Mouse (Mus musculus) neural tube, embryonic 15.5 days (tissue): ENCODE results near the gene Nfu1. TPM values are rescaled to one million over a fixed set of nuclear protein-coding genes. Genes with fewer than 3 reads are reported as not detected.

Source experiments
- ATAC-seq: fragments of 200-750 bp; cut with Nextera tagmentation; 2 replicates; pipeline ENCODE4 v1.8.0; 2017; ENCODE audit warnings: mild to moderate bottlenecking, moderate TSS enrichment, moderate library complexity; ENCODE audit not compliant: low FRiP score
- H3K27ac ChIP-seq: fragments of 300-500 bp; sonication (generic); replicated peaks from 2 replicates; pipeline ENCODE4 v1.5.1; 2015; ENCODE audit warnings: mild to moderate bottlenecking, inconsistent platforms
- H3K27me3 ChIP-seq: fragments of 300-500 bp; sonication (generic); replicated peaks from 2 replicates; pipeline ENCODE4 v1.6.1; 2015; ENCODE audit warnings: inconsistent platforms
- H3K36me3 ChIP-seq: fragments of 300-500 bp; sonication (generic); 2 replicates; pipeline ENCODE4 v1.6.1; 2015; ENCODE audit warnings: inconsistent platforms
- H3K4me1 ChIP-seq: fragments of 300-500 bp; sonication (generic); 2 replicates; pipeline ENCODE4 v1.6.1; 2015; ENCODE audit warnings: inconsistent platforms
- H3K4me2 ChIP-seq: fragments of 300-500 bp; sonication (generic); 2 replicates; pipeline ENCODE4 v1.6.1; 2015; ENCODE audit warnings: inconsistent platforms, mild to moderate bottlenecking, moderate library complexity
- H3K4me3 ChIP-seq: fragments of 300-500 bp; sonication (generic); replicated peaks from 2 replicates; pipeline ENCODE4 v1.5.1; 2015; ENCODE audit warnings: mild to moderate bottlenecking, inconsistent platforms
- H3K9ac ChIP-seq: fragments of 300-500 bp; sonication (generic); replicated peaks from 2 replicates; pipeline ENCODE4 v1.6.1; 2015; ENCODE audit warnings: mild to moderate bottlenecking, inconsistent platforms
- H3K9me3 ChIP-seq: fragments of 300-500 bp; sonication (generic); replicated peaks from 2 replicates; pipeline ENCODE4 v1.6.1; 2016; ENCODE audit warnings: inconsistent platforms
- WGBS: fragments of 180-500 bp; shearing (Covaris S2); methylation state at CpG from one replicate; pipeline ENCODE4 v1.1.7; 2015; ENCODE audit warnings: mixed read lengths; 5-methylcytosine and 5-hydroxymethylcytosine counted together
- polyA plus RNA-seq: library from polyadenylated mRNA; unstranded; fragments of >200 nt; fragmentation: Nextera tagmentation; extraction: Ambion mirVana; gene quantifications from 2 replicates; pipeline ENCODE4 v1.2.1, GENCODE M21; 2015

Nfu1 gene
- polyA plus RNA-seq, 1 experiment from 2014 or later: 155 TPM

- WGBS: 92% methylated on average over 4 of the region's 4 CpGs
- Histone ChIP-seq H3K36me3 (peaks cover 22% of the 10 kb centered on the region), H3K4me2 (no peak overlapping the region), H3K9me3 (no peaks in the 10 kb centered on the region), H3K4me3 (no peak overlapping the region), H3K9ac (no peak overlapping the region), H3K27me3 (no peaks in the 10 kb centered on the region), H3K4me1 (0 out of 2 replicates have a peak, but pooled peaks cover 3% of the 10 kb centered on the region), H3K27ac (no peak overlapping the region)
- no peak for ATAC-seq
Measured at GRCm38 (mm10) chr6:86994254-86994653, 14.8 kb upstream of the Nfu1 start.

DNA sequence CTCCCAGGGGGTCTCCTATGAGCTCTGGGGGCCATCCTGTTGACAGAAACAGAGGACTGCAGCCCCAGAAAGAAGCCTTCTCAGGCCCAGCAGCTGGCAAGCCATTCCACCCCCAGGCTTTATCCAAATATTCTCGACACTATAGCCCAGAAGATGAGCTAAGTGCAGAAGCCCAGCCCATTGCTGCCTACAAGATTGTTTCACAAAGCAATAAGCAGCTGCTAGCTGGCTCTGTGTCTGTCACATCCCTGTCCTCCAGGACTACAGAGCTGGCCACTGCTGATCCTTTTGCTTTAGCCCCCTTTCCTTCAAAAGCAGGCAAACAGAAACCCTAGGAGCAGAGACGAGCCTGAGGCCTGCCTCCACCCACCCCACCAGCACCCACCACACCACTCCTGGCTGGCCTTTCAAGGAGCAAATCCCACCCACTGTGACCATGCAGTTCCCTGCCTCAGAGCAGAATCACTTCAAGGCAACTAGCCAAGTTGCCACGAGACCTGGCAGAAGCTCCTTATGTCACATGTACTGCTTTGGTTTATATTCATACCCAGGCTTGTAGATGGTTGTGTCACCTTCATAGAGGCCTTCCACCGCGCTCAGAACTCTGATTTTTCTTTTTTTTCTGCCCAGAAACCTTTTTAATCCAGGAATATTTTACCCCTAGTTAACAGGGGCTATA is 12.3 kb upstream of the Nfu1 start:
- Histone ChIP-seq H3K4me1 (no peaks in the 10 kb centered on the region), H3K4me3 (no peak overlapping the region), H3K36me3 (peaks cover 18% of the 10 kb centered on the region), H3K27ac (no peak overlapping the region), H3K27me3 (no peaks in the 10 kb centered on the region), H3K9me3 (no peaks in the 10 kb centered on the region), H3K4me2 (no peak overlapping the region), H3K9ac (no peak overlapping the region)
- ATAC-seq: no peak
- WGBS: 81% methylated on average over 5 of the region's 5 CpGs

GRCm38 (mm10) chr6:86997360-86997759 is 11.7 kb upstream of the Nfu1 start:
- no peak overlapping the region for H3K9ac ChIP-seq
- 93% methylated on average over 6 of the region's 6 CpGs for WGBS
- no peak overlapping the region for H3K4me2 ChIP-seq
- no peak for ATAC-seq
- peaks cover 18% of the 10 kb centered on the region for H3K36me3 ChIP-seq
- H3K27me3 ChIP-seq: no peaks in the 10 kb centered on the region
- no peaks in the 10 kb centered on the region for H3K4me1 ChIP-seq
- no peaks in the 10 kb centered on the region for H3K9me3 ChIP-seq
- H3K4me3 ChIP-seq: no peak overlapping the region
- no peak overlapping the region for H3K27ac ChIP-seq

DNA sequence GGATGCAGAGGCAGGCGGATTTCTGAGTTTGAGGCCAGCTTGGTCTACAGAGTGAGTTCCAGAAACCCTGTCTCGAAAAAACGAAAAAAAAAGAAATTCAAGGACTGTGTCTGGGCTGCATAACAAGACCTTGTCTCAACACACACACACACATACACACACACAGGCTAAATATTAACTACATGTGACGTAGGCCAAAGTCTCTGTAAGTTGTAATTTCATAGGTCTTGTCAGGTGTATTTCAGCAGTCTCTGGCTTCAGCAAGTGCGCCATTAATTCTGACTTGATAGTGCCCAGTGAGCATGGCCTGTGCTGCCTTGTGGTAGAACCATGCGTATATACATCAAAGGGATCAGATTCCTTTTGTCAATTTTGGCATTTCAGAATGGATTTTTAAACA is 7.0 kb upstream of the Nfu1 start:
- Histone ChIP-seq H3K9me3 (no peaks in the 10 kb centered on the region), H3K36me3 (peaks cover 9% of the 10 kb centered on the region), H3K9ac (no peak overlapping the region), H3K4me3 (no peak overlapping the region), H3K4me1 (no peaks in the 10 kb centered on the region; the same call in 1 of the 2 replicates), H3K27ac (no peak overlapping the region), H3K27me3 (no peaks in the 10 kb centered on the region), H3K4me2 (no peak overlapping the region)
- no peak for ATAC-seq
- 95% methylated on average over 6 of the region's 6 CpGs for WGBS

GRCm38 (mm10) chr6:87002521-87003055 is 6.4 kb upstream of the Nfu1 start:
- Histone ChIP-seq H3K27ac (0 out of 2 replicates have a peak overlapping the region, but pooled peaks have one; percentile 23), H3K4me1 (no peaks in the 10 kb centered on the region; the same call in 1 of the 2 replicates), H3K36me3 (peaks cover 6% of the 10 kb centered on the region; the same call in 1 of the 2 replicates), H3K9ac (no peak overlapping the region), H3K4me2 (no peak overlapping the region), H3K4me3 (no peak overlapping the region), H3K27me3 (no peaks in the 10 kb centered on the region), H3K9me3 (no peaks in the 10 kb centered on the region)
- WGBS: 51% methylated on average over 8 of the region's 8 CpGs
- ATAC-seq: no peak

DNA sequence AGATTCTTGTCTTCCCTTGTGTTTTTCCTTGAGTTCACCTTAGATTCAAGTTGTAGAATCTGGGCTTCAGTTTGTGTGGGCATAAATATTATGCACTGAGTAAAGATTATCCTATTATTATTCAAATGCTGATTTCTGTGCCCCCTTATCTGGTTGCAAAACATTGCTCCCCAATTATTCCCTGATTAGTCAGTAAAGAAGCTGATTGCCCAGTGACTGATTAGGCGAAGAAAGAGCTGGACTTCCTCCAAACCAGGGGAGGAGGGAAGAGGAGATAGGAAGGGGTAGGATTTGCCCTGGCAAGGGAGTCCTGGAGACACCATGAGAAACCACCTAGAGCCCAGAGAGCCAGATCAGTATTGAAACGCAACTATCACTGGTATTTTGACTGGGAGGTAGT is 4.9 kb upstream of the Nfu1 start:
- H3K9ac ChIP-seq: no peak overlapping the region
- H3K27me3 ChIP-seq: no peaks in the 10 kb centered on the region
- 73% methylated on average over 2 of the region's 2 CpGs for WGBS
- no peaks in the 10 kb centered on the region for H3K36me3 ChIP-seq
- H3K4me1 ChIP-seq: peaks cover 2% of the 10 kb centered on the region
- no peak overlapping the region for H3K4me3 ChIP-seq
- H3K9me3 ChIP-seq: no peaks in the 10 kb centered on the region
- ATAC-seq: no peak
- H3K27ac ChIP-seq: no peak overlapping the region
- no peak overlapping the region for H3K4me2 ChIP-seq

DNA sequence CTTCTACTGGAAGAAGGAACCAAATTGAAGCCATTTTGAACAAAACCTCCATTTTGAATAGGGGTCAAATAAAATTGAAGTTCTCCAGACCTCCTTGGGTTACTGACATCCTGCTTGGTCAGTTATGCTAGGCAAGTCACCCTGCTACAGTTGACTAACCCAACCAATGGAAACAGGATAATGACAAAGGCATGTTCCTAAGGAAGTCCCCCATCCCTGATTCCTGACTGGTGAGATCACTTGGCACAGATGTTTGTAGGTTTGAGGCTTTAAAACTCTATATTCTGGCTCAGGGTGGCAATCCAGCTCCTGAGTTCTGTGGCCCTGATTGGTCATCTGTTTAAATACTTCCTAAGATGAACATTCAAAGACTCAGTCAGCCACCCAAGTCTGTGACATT is 3.5 kb upstream of the Nfu1 start:
- no peak for ATAC-seq
- H3K4me3 ChIP-seq: no peak overlapping the region
- no peak overlapping the region for H3K27ac ChIP-seq
- H3K36me3 ChIP-seq: no peaks in the 10 kb centered on the region
- no peaks in the 10 kb centered on the region for H3K27me3 ChIP-seq
- no peaks in the 10 kb centered on the region for H3K9me3 ChIP-seq
- peaks cover 11% of the 10 kb centered on the region for H3K4me1 ChIP-seq
- H3K9ac ChIP-seq: no peak overlapping the region
- no peak overlapping the region for H3K4me2 ChIP-seq

GRCm38 (mm10) chr6:87009692-87010328 is 774 bp downstream of the Nfu1 start:
- no peaks in the 10 kb centered on the region for H3K27me3 ChIP-seq
- H3K9me3 ChIP-seq: no peaks in the 10 kb centered on the region
- peak overlapping the region; percentile 62 for H3K4me2 ChIP-seq
- H3K27ac ChIP-seq: peak overlapping the region; percentile 89
- peak; percentile 98 for ATAC-seq
- under 1% methylated on average over 36 of the region's 36 CpGs for WGBS
- H3K36me3 ChIP-seq: peaks cover 5% of the 10 kb centered on the region; the same call in 1 of the 2 replicates
- peaks cover 25% of the 10 kb centered on the region for H3K4me1 ChIP-seq
- H3K4me3 ChIP-seq: peak overlapping the region; percentile 81
- H3K9ac ChIP-seq: peak overlapping the region; percentile 99

DNA sequence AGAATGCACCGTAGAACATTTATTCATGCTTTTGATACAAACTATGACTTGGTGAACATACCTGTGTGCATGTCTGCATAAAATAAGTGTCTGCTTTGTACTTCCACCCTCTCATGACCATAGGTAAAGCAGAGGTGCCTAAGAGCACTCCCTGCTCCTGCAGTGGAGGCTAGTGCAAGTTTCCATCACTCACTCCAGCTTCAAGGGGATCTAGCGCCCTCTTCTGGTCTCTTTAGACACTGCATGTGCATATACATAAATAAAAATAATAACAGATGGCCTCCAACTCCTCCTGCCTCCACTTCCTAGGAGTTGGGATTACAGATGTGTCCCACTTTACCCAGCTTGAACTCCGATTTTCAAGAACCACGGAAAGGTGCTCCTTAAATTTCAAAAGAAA is 7.9 kb downstream of the Nfu1 start:
- no peak for ATAC-seq
- Histone ChIP-seq H3K4me3 (no peak overlapping the region), H3K9ac (no peak overlapping the region), H3K4me2 (no peak overlapping the region), H3K27ac (no peak overlapping the region), H3K4me1 (0 out of 2 replicates have a peak, but pooled peaks cover 2% of the 10 kb centered on the region), H3K9me3 (no peaks in the 10 kb centered on the region), H3K27me3 (no peaks in the 10 kb centered on the region), H3K36me3 (peaks cover 64% of the 10 kb centered on the region)
- 56% methylated on average over 4 of the region's 4 CpGs for whole genome bisulfite sequencing

- ATAC-seq: no peak
- H3K36me3 ChIP-seq: peaks cover 77% of the 10 kb centered on the region
- WGBS: 93% methylated on average over 8 of the region's 8 CpGs
- H3K27me3 ChIP-seq: no peaks in the 10 kb centered on the region
- H3K4me3 ChIP-seq: no peak overlapping the region
- H3K9me3 ChIP-seq: no peaks in the 10 kb centered on the region
- H3K4me1 ChIP-seq: no peaks in the 10 kb centered on the region
- H3K9ac ChIP-seq: no peak overlapping the region
- no peak overlapping the region for H3K27ac ChIP-seq
- no peak overlapping the region for H3K4me2 ChIP-seq
Measured at GRCm38 (mm10) chr6:87018874-87019273, 9.8 kb downstream of the Nfu1 start.

- no peak overlapping the region for H3K9ac ChIP-seq
- no peak for ATAC-seq
- H3K4me3 ChIP-seq: no peak overlapping the region
- H3K4me2 ChIP-seq: no peak overlapping the region
- H3K27me3 ChIP-seq: no peaks in the 10 kb centered on the region
- peaks cover 84% of the 10 kb centered on the region for H3K36me3 ChIP-seq
- H3K9me3 ChIP-seq: no peaks in the 10 kb centered on the region
- H3K4me1 ChIP-seq: no peaks in the 10 kb centered on the region
- 98% methylated on average over 12 of the region's 12 CpGs for WGBS
- H3K27ac ChIP-seq: no peak overlapping the region
Measured at GRCm38 (mm10) chr6:87021791-87022190, 12.8 kb downstream of the Nfu1 start.

DNA sequence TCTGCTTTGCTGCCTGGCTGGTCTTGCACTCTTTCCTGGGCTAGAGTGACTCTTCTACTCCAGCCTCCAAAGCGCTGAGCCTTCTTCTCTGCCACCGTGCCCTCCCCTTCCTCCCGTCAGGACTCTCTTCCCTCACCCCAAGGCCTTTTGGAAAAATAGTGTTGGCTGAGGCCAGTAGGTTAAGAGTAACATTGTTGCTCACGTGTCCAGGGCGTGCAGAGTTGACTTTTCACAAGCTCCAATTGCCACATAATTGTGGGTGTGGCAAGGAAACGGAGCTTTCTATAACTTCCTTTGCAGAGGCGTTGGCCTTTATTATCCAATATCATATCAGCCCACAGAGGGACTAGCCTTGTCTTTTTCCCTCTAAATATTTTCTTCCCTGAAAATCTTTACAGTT is 17.9 kb downstream of the Nfu1 start:
- ATAC-seq: no peak
- WGBS: 85% methylated on average over 7 of the region's 7 CpGs
- Histone ChIP-seq H3K4me1 (no peaks in the 10 kb centered on the region), H3K27ac (no peak overlapping the region), H3K9me3 (no peaks in the 10 kb centered on the region), H3K27me3 (no peaks in the 10 kb centered on the region), H3K36me3 (peaks cover 68% of the 10 kb centered on the region), H3K4me2 (no peak overlapping the region), H3K4me3 (no peak overlapping the region), H3K9ac (no peak overlapping the region)
